Mouse (Mus musculus) thymus, adult 2 months (tissue): ENCODE measurements around the gene Brdt. TPM values are rescaled to one million over a fixed set of nuclear protein-coding genes. Genes with fewer than 3 reads are reported as not detected.

Source experiments
- DNase-seq: peaks from one replicate; pipeline ENCODE4 v3.0.0; 2021
- H3K27ac ChIP-seq: fragments of 200-500 bp; 2 replicates; pipeline ENCODE4 v1.5.1; 2012; ENCODE audit warnings: low read length, control low read depth; ENCODE audit not compliant: control insufficient read depth, insufficient read depth
- H3K27me3 ChIP-seq: fragments of 200-500 bp; 2 replicates; pipeline ENCODE4 v1.6.1; 2012; ENCODE audit warnings: mild to moderate bottlenecking, low read length, moderate library complexity, mixed read lengths; ENCODE audit not compliant: control insufficient read depth, insufficient read depth
- H3K36me3 ChIP-seq: fragments of 200-500 bp; 2 replicates; pipeline ENCODE4 v1.6.1; 2012; ENCODE audit warnings: mild to moderate bottlenecking, low read length, moderate library complexity; ENCODE audit not compliant: control insufficient read depth, insufficient read depth
- H3K4me1 ChIP-seq: fragments of 200-500 bp; replicated peaks from 2 replicates; pipeline ENCODE4 v1.6.1; 2012; ENCODE audit warnings: low read length; ENCODE audit not compliant: control insufficient read depth, insufficient read depth
- H3K4me3 ChIP-seq: fragments of 200-500 bp; 2 replicates; pipeline ENCODE4 v1.5.1; 2012; ENCODE audit warnings: mild to moderate bottlenecking, low read length, control low read depth, moderate library complexity; ENCODE audit not compliant: control insufficient read depth, insufficient read depth
- CTCF ChIP-seq: fragments of 200-500 bp; IDR thresholded peaks from 2 replicates; pipeline ENCODE4 v1.5.1; 2012; ENCODE audit warnings: mild to moderate bottlenecking, control low read depth, low read length, moderate library complexity, borderline replicate concordance; ENCODE audit not compliant: control insufficient read depth, poor library complexity, insufficient read depth; ENCODE audit errors: extremely low read depth
- POLR2A ChIP-seq: fragments of 200-500 bp; IDR thresholded peaks from 2 replicates; pipeline ENCODE4 v1.6.1; 2012; ENCODE audit warnings: mild to moderate bottlenecking, low read length, control low read depth, moderate library complexity; ENCODE audit not compliant: control insufficient read depth, poor library complexity, insufficient read depth; ENCODE audit errors: extremely low read depth
- WGBS: fragments of 180-500 bp; shearing (Covaris S2); methylation state at CpG from one replicate; pipeline ENCODE4 v1.1.7; 2018; 5-methylcytosine and 5-hydroxymethylcytosine counted together
- polyA plus RNA-seq: library from polyadenylated mRNA; depleted of rRNA; stranded (reverse); fragments of >200 nt; gene quantifications from 2 replicates; pipeline ENCODE4 v1.2.3, GENCODE M21; 2012

The Brdt gene
- polyA plus RNA-seq, 1 experiment = 4.9 TPM

DNA sequence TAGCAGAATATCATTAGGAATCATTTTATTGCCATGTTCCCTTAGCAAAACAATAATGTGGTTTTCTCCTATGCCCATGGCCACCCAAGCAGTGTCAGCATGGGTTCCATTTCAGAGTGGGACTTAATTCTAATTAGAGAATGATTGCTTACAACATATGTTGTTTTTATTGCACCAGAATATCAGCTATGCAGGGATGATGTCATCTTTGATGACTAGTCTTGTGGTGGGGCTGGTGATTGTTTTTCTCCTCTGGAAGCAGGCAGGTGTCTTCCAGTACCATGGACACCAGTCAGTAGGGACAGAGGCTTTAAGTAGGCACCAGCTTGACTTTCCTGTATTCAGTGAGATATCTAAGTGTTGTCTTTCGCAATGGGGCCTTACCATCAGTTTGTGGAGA is 56.8 kb downstream of the Brdt start:
- TF ChIP-seq POLR2A (no peak), CTCF (no peak)
- 100% methylated on average over 1 of the region's 1 CpGs for WGBS
- H3K36me3 ChIP-seq = 0 out of 2 replicates have a peak, but pooled peaks cover 12% of the 10 kb centered on the region
- no peak for DNase-seq
- H3K27ac ChIP-seq = no peak overlapping the region
- no peaks in the 10 kb centered on the region for H3K4me1 ChIP-seq
- H3K4me3 ChIP-seq = no peak overlapping the region
- H3K27me3 ChIP-seq = no peaks in the 10 kb centered on the region

DNA sequence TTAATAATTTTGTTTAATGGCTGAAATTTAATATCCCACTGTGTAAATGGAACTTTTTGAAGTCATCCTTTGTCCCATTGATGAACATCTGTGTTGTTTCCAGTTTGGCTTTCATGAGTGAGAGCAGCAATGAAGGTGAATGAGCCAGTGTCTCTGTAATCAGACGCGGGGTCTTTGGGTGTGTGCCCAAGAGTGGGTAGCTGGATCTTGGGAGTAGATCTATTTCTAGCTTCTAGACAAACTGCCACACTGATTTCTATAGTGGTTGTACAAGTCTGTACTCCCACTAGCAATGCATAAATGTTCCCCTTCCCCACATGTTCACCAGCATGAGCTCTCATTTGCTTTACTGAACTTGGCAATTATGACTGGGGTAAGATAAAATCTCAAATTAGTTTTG is 58.4 kb downstream of the Brdt start:
- Histone ChIP-seq H3K36me3 (0 out of 2 replicates have a peak, but pooled peaks cover 7% of the 10 kb centered on the region), H3K4me1 (no peaks in the 10 kb centered on the region), H3K27ac (no peak overlapping the region), H3K27me3 (no peaks in the 10 kb centered on the region), H3K4me3 (no peak overlapping the region)
- DNase-seq = no peak
- TF ChIP-seq POLR2A (no peak), CTCF (no peak)
- WGBS = 94% methylated on average over 2 of the region's 2 CpGs

DNA sequence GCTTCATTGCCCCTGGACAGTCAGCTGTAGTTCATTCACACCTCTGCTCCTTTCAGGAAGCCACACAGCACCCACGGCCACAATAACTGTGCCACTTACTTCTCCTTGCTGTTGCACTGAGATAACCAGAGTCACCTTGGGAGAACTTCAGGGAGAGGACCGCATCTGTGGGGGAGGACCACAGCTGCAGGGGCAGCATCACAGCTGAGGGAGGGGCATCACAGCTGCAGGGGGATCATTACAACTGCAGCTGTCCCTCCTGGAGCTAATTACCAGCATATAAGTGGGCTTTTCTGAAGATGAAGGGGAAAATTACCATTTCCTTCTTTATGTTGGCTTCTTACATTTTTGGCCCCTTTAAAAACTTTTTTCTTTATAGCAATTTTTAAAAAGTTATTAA is 63.5 kb downstream of the Brdt start:
- 42% methylated on average over 2 of the region's 2 CpGs for WGBS
- Histone ChIP-seq H3K4me3 (no peak overlapping the region), H3K27me3 (no peaks in the 10 kb centered on the region), H3K36me3 (no peaks in the 10 kb centered on the region), H3K4me1 (no peaks in the 10 kb centered on the region; the same call in 1 of the 2 replicates), H3K27ac (no peak overlapping the region)
- TF ChIP-seq POLR2A = no peak
- TF ChIP-seq CTCF = no peak
- no peak for DNase-seq

DNA sequence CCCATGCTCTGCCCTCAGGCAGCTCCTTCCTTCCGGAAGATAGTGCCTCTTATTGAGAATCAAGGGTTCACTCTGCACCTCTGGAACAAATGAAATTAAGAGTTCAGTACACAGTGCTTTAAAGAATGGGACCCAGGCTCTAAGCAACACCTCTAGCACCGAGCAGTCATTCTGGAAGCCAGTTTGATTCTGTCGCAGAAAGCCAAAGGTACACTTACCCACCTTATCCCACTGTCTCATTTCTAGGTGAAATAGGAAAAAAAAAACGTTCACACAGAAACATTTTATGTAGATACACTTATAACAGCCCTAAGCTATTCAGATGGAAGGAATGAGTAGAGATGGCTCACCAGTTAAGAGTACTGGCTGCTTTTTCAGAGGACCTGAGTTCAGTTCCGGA is 71.5 kb downstream of the Brdt start, which contains the start of gene Ephx4:
Gene Ephx4 (plus strand): TSS at position 301 of the 400 bp plus-strand sequence.
- no peak for TF ChIP-seq CTCF
- TF ChIP-seq POLR2A = no peak
- Histone ChIP-seq H3K36me3 (no peaks in the 10 kb centered on the region), H3K27me3 (peaks cover 4% of the 10 kb centered on the region; the same call in 1 of the 2 replicates), H3K4me1 (peaks cover 13% of the 10 kb centered on the region; the same call in 1 of the 2 replicates), H3K4me3 (peak within 1 kb of the TSS; percentile 76), H3K27ac (no peak within 1 kb of the TSS)
- 40% methylated on average over 5 of the region's 5 CpGs for WGBS
- DNase-seq = no peak

DNA sequence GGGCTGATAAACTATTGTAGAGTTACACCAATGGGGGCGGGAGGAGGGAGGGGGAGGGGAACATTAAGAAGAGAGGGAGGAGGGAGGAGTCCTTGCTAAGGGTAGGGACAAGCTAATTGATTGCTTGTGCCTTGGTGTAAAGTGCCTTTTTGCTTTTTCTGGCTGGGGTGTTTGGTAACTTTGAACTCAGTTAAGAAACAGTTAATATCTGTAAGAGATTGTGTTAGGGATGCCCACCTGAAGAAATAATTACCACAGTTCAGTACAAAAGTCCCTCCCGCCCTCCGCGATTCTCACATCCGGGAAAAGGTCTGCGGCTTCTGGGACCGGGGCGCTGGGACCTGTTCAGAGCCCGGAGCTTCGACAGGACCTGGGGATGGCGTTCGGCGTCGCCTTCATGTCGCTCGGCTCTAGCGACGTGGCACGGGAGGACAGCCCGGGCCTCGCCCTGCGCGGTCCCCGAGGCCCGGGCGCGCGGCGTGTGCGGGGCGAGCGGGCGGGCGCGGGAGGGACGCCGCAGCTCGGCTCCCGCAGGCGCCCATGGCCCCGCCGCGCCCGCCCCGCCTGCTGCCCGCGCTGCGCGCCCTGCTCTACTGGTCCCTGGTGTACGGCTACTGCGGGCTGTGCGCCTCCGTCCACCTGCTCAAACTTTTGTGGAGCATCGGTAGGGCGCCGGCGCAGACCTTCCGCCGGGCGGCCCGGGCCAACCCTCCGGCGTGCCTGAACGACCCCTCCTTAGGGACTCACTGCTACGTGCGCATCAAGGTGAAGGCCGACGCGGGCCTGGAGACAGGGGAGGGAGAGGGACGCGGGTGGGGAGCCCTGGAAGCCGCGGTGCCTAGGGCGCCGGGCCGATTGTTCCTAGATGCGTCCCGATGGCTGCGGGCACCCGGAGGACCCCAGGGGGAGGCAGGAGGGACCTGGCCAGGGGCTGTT is 72.3 kb downstream of the Brdt start:
- no peaks in the 10 kb centered on the region for H3K36me3 ChIP-seq
- peak; percentile 23 for DNase-seq
- peak overlapping the region; percentile 76 for H3K4me3 ChIP-seq
- TF ChIP-seq CTCF (no peak), POLR2A (no peak)
- H3K4me1 ChIP-seq = peaks cover 13% of the 10 kb centered on the region; the same call in 1 of the 2 replicates
- H3K27me3 ChIP-seq = peaks cover 4% of the 10 kb centered on the region; the same call in 1 of the 2 replicates
- no peak overlapping the region for H3K27ac ChIP-seq
- WGBS = 2% methylated on average over 58 of the region's 80 CpGs

DNA sequence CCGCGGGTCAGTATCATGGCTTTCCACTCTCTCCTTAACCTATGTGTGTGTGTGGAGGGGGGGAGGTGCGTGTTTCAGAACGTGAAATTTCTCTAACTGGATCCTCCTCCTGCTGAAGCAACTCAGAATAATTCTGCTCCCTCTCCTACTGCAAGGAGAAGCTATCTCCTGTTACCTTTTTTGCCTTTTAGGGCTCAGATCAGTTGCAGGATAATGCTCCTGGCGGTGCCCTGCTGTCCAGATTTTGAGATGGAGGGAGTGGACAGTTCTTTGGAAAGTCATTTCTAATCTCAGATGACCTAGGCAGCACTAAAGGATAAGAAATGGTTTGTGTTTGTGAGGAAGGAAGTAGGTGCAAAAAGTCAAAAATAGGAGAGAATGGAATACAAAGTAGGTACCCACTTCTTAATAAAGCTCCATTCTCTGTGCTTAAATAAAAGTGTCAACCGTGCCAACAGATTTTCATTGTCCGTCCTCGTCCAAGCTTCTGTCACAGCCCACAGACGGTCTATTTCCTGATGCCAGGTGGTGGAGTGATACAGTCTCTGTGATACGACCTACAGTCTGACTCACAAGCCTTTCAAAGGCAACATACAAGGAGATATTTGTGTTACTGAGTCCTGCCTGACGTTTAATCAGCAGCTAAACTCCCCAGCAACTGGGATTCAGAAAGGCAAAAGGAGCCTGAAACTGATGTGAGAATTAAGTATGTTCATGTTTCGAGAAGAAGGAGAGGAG is 73.2 kb downstream of the Brdt start:
- Histone ChIP-seq H3K27ac (no peak overlapping the region), H3K4me3 (peak overlapping the region; percentile 76), H3K27me3 (peaks cover 4% of the 10 kb centered on the region; the same call in 1 of the 2 replicates), H3K4me1 (peaks cover 13% of the 10 kb centered on the region; the same call in 1 of the 2 replicates), H3K36me3 (no peaks in the 10 kb centered on the region)
- TF ChIP-seq CTCF = no peak
- no peak for TF ChIP-seq POLR2A
- WGBS = 42% methylated on average over 12 of the region's 12 CpGs
- DNase-seq = no peak
